Mouse (Mus musculus) bone marrow, adult 2 months (tissue): Measurements from ENCODE around the gene Nyap1. TPM values are rescaled to one million over a fixed set of nuclear protein-coding genes. Genes with fewer than 3 reads are reported as not detected.
A peak's percentile ranks its signal among the peaks of the same experiment; 100 is the strongest.

ENCODE experiments used
- H3K27ac ChIP-seq: fragments of 200-500 bp; 2 replicates; pipeline ENCODE4 v1.5.1; 2012; ENCODE audit warnings: low read depth, mild to moderate bottlenecking, control low read depth, inconsistent platforms, low read length; ENCODE audit not compliant: control insufficient read depth, poor library complexity, insufficient read depth
- H3K4me1 ChIP-seq: fragments of 200-500 bp; 2 replicates; pipeline ENCODE4 v1.6.1; 2011; ENCODE audit warnings: low read length; ENCODE audit not compliant: control insufficient read depth, insufficient read depth
- H3K4me3 ChIP-seq: fragments of 200-500 bp; replicated peaks from 2 replicates; pipeline ENCODE3; 2011; ENCODE audit warnings: mild to moderate bottlenecking, low read depth, low read length, control low read depth; ENCODE audit not compliant: control insufficient read depth
- CTCF ChIP-seq: fragments of 200-500 bp; IDR thresholded peaks from 2 replicates; pipeline ENCODE4 v1.5.1; 2011; ENCODE audit warnings: low read length, control low read depth; ENCODE audit not compliant: control insufficient read depth, insufficient read depth
- POLR2A ChIP-seq: fragments of 200-500 bp; IDR thresholded peaks from 2 replicates; pipeline ENCODE4 v1.6.1; 2011; ENCODE audit warnings: low read depth, mild to moderate bottlenecking, control low read depth, low read length, borderline replicate concordance; ENCODE audit not compliant: control insufficient read depth
- WGBS: fragments of 180-500 bp; shearing (Covaris S2); methylation state at CpG from one replicate; pipeline ENCODE4 v1.1.7; 2018; 5-methylcytosine and 5-hydroxymethylcytosine counted together
- polyA plus RNA-seq: library from polyadenylated mRNA; stranded (reverse); fragments of >200 nt; gene quantifications from 2 replicates; pipeline ENCODE4 v1.2.4, GENCODE M21; 2011; ENCODE audit warnings: low replicate concordance; ENCODE audit not compliant: missing spikeins, insufficient read depth, insufficient read length

The Nyap1 gene
- polyA plus RNA-seq, 1 experiment, result 1.9 TPM

DNA sequence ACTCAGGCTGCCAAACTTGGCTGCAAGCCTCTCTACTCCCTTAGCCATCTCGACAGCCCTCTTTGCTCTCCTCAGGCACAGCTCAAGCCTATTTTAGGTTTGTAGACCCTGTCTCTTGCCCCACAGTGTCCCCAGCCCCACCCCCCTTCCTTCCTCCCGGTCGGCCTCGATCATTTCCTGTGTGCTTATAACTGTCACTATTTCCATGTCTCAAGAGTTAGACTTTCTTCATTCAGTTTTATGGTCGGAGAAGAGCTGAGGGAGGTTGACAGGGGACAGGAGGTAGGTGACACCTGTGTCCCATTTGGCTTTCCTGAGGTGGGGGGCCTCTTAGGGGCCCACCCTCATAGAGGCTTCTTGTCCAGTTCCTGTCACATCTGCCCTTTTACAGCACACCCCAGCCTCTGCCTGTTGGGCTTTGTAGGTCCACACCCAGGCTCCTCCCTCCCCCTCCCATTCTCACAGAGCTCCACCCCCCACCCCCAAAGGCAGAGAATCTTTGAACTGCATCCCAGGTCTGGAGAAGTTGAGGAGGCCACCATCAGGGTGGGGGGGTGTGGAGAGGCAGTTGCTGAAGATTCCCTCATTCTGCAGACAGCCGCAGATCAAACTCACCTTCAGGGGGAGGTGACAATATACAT, 7.9 kb upstream of the Nyap1 start:
- peaks cover 2% of the 10 kb centered on the region; the same call in 1 of the 2 replicates for H3K4me1 ChIP-seq
- 4% methylated on average over 6 of the region's 6 CpGs for WGBS
- TF ChIP-seq POLR2A (no peak), CTCF (no peak)

DNA sequence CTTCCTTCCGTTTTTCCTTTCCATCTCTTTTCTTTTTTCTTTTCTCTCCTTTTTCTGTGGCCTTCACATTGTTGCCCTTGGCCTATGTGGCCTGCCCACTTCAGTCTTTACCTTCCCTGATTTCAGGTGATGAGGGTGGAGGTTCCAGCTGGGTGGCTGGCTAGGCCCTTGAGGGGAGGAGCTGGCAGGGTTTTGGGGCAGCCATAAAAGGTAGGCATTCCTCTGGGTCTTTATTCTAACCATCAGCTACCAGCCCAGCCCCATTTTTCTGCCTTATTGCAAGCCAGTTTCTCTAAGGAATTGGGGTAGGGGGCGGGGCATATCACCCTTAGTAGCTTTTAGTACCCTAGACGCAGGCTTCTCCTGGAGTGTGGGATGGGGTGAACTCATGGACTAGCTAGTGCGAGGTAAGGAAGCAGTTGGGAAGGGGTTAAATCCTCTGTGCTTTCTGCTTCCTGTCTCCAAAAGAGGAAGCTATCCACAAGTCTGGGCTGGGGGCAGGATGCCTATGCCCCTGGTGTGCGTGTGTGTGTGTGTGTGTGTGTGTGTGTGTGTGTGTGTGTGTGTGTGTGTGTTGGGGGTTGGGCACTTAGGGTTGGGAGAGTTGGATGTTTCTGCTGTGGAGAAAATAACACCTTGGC, 6.8 kb upstream of the Nyap1 start:
- TF ChIP-seq CTCF (no peak), POLR2A (no peak)
- Histone ChIP-seq H3K27ac (peak overlapping the region; percentile 99), H3K4me1 (peaks cover 2% of the 10 kb centered on the region; the same call in 1 of the 2 replicates), H3K4me3 (peak overlapping the region; percentile 70)
- 3% methylated on average over 5 of the region's 5 CpGs for WGBS

More for the DNA sequence above, 7.9 kb upstream of the Nyap1 start:
- peak overlapping the region; percentile 99 for H3K27ac ChIP-seq
- peak overlapping the region; percentile 70 for H3K4me3 ChIP-seq

GRCm38 (mm10) chr5:137747326-137747961, 6.0 kb upstream of the Nyap1 start:
- WGBS, result 1% methylated on average over 26 of the region's 26 CpGs
- TF ChIP-seq CTCF (0 out of 2 replicates have a peak, but pooled peaks have one; percentile 15), POLR2A (peak; percentile 30; the same call in 1 of the 2 replicates)
- Histone ChIP-seq H3K27ac (peak overlapping the region; percentile 99), H3K4me3 (peak overlapping the region; percentile 94), H3K4me1 (peaks cover 2% of the 10 kb centered on the region; the same call in 1 of the 2 replicates)

DNA sequence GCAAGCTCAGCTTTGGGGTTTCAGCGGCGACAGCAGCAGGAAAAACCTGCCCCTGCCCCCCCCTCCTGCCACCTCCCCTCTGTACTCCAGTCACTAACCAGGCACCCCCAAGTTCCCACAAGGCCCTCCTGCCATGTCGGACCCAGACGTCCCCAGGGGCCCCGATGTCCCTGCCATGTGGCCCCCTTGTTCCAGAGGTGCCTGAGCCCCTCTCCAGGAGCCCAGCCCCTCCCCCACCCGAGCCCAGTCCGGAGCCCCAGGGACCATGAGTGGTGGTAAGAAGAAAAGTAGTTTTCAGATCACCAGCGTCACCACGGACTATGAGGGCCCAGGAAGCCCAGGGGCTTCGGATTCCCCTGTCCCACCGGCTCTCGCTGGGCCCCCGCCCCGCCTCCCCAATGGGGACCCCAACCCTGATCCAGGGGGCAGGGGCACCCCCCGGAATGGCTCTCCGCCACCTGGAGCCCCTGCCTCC, 5.5 kb upstream of the Nyap1 start:
- 2% methylated on average over 16 of the region's 16 CpGs for WGBS
- H3K4me1 ChIP-seq, result peaks cover 2% of the 10 kb centered on the region; the same call in 1 of the 2 replicates
- TF ChIP-seq CTCF (no peak), POLR2A (no peak; the same call in 1 of the 2 replicates)
- peak overlapping the region; percentile 94 for H3K4me3 ChIP-seq
- peak overlapping the region; percentile 99 for H3K27ac ChIP-seq

DNA sequence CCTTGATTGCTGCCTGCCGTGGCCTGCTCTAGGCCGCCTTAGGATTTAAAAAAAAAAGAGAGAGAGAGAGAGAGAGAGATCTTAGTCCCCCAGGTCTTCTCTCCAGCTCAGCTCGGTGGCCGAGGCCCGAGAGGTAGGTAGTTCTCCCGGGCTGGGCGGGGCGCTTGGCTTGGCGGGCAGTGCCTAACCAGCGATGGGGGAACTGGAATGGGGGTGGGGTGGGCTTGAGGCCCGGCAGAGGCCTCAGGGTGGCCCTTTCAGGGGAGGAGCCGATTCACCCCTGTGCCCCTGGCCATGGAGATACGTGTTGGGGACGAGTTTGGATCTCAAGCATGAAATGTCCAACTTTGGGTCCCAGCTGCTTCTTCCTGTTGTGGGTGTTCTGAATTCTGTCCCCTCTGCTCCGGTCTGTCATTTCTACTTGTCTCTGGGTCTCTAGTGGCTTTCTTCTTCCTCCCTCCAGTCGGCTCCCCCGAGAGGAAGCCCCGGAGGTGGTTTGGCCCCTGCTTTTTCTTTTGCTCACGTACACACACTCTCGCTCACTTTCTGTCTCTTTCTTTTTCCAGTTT, 5.0 kb upstream of the Nyap1 start:
- H3K27ac ChIP-seq, result peak overlapping the region; percentile 99
- WGBS, result under 1% methylated on average over 20 of the region's 20 CpGs
- H3K4me3 ChIP-seq, result peak overlapping the region; percentile 94
- TF ChIP-seq CTCF, result no peak
- peaks cover 2% of the 10 kb centered on the region; the same call in 1 of the 2 replicates for H3K4me1 ChIP-seq

DNA sequence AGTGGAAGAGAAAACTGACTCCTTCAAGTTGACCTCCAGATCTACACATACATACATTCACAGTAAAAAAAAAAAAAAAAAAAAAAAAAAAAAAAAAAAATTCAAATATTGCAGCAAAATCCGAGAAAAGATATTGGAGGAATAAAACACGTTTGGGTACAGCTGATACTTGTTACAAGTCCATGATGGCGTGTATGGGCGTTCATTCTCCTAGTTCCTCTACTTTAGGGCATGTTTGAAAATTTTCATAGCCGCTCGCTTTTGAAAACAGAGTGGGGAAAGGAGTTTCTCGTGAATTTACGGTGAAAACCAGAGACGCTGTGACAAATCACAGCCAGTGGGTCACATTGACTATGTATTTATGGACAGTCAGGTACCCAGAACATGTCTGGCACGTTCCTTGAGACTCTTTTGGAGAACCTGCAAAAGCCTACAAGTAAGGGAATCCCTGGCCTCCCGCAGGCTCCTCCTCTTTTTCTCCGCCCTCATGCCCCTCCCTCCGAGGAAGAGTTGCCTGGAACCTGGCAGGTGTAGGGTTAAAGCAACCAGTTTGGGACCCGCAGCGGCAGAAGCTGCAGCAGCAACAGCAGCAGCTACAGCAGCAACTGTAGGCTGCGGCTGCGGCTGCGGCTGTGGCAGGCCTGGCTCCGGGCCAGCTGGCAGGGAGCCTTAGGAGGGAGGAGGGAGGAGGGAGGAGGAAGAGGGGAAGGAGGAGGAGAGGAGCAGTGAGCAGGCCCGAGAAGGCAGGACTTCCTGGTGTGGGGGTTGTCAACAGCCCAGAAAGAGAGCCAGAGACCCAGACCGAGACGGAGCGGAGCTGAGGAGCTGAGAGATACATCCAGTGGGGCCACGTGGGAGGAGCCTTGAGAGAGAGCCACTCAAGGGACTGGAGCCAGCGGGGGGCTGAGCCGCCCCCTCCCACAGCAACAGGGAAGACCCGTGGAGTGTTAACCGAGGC, 4.1 kb upstream of the Nyap1 start, which contains the start of gene Tsc22d4:
Tsc22d4 (plus strand) TSS at position 517 of the 958 bp plus-strand sequence.
- Histone ChIP-seq H3K4me1 (peaks cover 2% of the 10 kb centered on the region; the same call in 1 of the 2 replicates), H3K27ac (peak within 1 kb of the TSS; percentile 99), H3K4me3 (peak within 1 kb of the TSS; percentile 94)
- TF ChIP-seq POLR2A, result peak; percentile 95
- TF ChIP-seq CTCF, result no peak
- under 1% methylated on average over 28 of the region's 28 CpGs for WGBS

- Histone ChIP-seq H3K4me1 (peaks cover 2% of the 10 kb centered on the region; the same call in 1 of the 2 replicates), H3K27ac (no peak overlapping the region), H3K4me3 (no peak overlapping the region)
- WGBS, result 79% methylated on average over 7 of the region's 7 CpGs
- TF ChIP-seq POLR2A (no peak), CTCF (no peak)
Measured at GRCm38 (mm10) chr5:137744197-137744596, 2.8 kb upstream of the Nyap1 start.
